Mouse (Mus musculus) cortical plate, adult 2 months (tissue): ENCODE measurements at regions not wholly inside any gene's neighbourhood (a gene's known extent, or its start where the extent isn't known, plus 50 kb on each side); places are given as distances from the start of the nearest gene placed in this dataset.

Source experiments
- CTCF ChIP-seq: fragments of 200-500 bp; IDR thresholded peaks from 2 replicates; pipeline ENCODE4 v1.5.1; 2011; ENCODE audit warnings: mild to moderate bottlenecking, control low read depth, low read length; ENCODE audit not compliant: insufficient read depth; ENCODE audit errors: extremely low read depth
- POLR2A ChIP-seq: fragments of 200-500 bp; IDR thresholded peaks from 2 replicates; pipeline ENCODE4 v1.6.1; 2011; ENCODE audit warnings: mild to moderate bottlenecking, low read length, control low read depth; ENCODE audit not compliant: insufficient read depth; ENCODE audit errors: extremely low read depth

GRCm38 (mm10) chr12:93230237-93230636, 1381.3 kb upstream of the Sel1l start:
- TF ChIP-seq CTCF (no peak), POLR2A (no peak)
